Mouse (Mus musculus) G1E (cell line): ENCODE results near the gene Sh3pxd2b. TPM values are rescaled to one million over a fixed set of nuclear protein-coding genes. Genes with fewer than 3 reads are reported as not detected.

Experiments
- ATAC-seq: 2 replicates; pipeline ENCODE4 v1.8.0; 2016; ENCODE audit warnings: mild to moderate bottlenecking; ENCODE audit not compliant: insufficient number of reproducible peaks, poor library complexity, low FRiP score, severe bottlenecking; ENCODE audit errors: extremely low read depth
- DNase-seq: peaks from one replicate; pipeline ENCODE4 v3.0.0; 2012; ENCODE audit warnings: low spot score
- H3K27me3 ChIP-seq: 2 replicates; pipeline ENCODE4 v1.6.1; 2012; ENCODE audit warnings: mild to moderate bottlenecking, low read length, inconsistent platforms; ENCODE audit not compliant: insufficient read depth
- H3K36me3 ChIP-seq: replicated peaks from 2 replicates; pipeline ENCODE3; 2012; ENCODE audit warnings: mild to moderate bottlenecking, inconsistent platforms
- H3K4me1 ChIP-seq: 2 replicates; pipeline ENCODE4 v1.6.1; 2012; ENCODE audit warnings: low read depth, low read length, inconsistent platforms, mixed read lengths; ENCODE audit not compliant: insufficient read depth
- H3K4me3 ChIP-seq: 2 replicates; pipeline ENCODE4 v1.5.1; 2012; ENCODE audit warnings: low read depth, mild to moderate bottlenecking, inconsistent platforms, low read length, moderate library complexity, mixed read lengths
- H3K9me3 ChIP-seq: replicated peaks from 2 replicates; pipeline ENCODE4 v1.6.1; 2012; ENCODE audit warnings: inconsistent platforms
- CTCF ChIP-seq: IDR thresholded peaks from 2 replicates; pipeline ENCODE4 v1.5.1; 2012; ENCODE audit warnings: low read depth, low read length, inconsistent platforms, mixed read lengths
- GATA1 ChIP-seq: IDR thresholded peaks from 2 replicates; pipeline ENCODE4 v1.6.1; 2012; ENCODE audit warnings: borderline replicate concordance, low read length, inconsistent platforms, mixed read lengths
- GATA2 ChIP-seq: IDR thresholded peaks from 2 replicates; pipeline ENCODE4 v1.6.1; 2012; ENCODE audit warnings: low read depth, low read length, inconsistent platforms, borderline replicate concordance
- POLR2AphosphoS5 ChIP-seq: IDR thresholded peaks from 2 replicates; pipeline ENCODE4 v1.6.1; 2012; ENCODE audit warnings: low read depth, low read length, inconsistent platforms; ENCODE audit not compliant: insufficient replicate concordance
- TAL1 ChIP-seq: conservative IDR thresholded peaks from 2 replicates; pipeline ENCODE4 v1.6.1; 2012; ENCODE audit warnings: low read depth, low read length, inconsistent platforms, mixed read lengths
- polyA plus RNA-seq: library from polyadenylated mRNA; stranded (reverse); fragments of >175 nt; gene quantifications from 2 replicates; pipeline ENCODE4 v1.2.3, GENCODE M21; 2012
- total RNA-seq, 2 experiments: library from RNA; stranded (forward) in 1 of 2; stranded (reverse) in 1 of 2; fragments of 200-1000 nt in 1 of 2; fragments of >200 nt in 1 of 2; fragmentation: Nextera tagmentation in 1 of 2; gene quantifications; 2 replicates each; pipeline ENCODE4 v1.2.3; 2014 to 2017

Gene Sh3pxd2b
- total and polyA plus RNA-seq, 3 experiments = 0.16 TPM; not detected in 2

DNA sequence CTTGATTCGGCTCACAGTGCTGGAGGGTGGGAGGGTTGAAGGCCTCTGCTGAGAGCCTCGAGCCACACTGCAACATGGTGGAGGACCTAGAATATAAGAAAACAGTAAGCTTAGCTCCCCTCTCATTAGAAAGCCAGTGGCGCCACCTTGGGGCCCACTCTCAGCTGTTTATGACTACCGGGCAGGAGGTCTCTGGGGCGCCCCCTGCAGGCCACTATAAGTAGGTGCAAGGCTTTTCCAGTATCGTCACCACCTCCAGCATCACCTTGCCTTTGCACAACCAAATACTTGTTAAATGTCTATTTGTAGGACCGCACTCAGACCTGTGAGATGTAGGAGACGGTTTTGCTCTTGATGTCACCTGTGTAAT lies 26.4 kb upstream of the Sh3pxd2b start:
- no peaks in the 10 kb centered on the region for H3K36me3 ChIP-seq
- DNase-seq = peak; percentile 43
- H3K9me3 ChIP-seq = no peaks in the 10 kb centered on the region
- H3K4me3 ChIP-seq = no peak overlapping the region
- ATAC-seq = peak; percentile 28; the same call in 1 of the 2 replicates
- TF ChIP-seq TAL1 (no peak), CTCF (peak; percentile 80)
- H3K4me1 ChIP-seq = peaks cover 16% of the 10 kb centered on the region
- H3K27me3 ChIP-seq = peaks cover 56% of the 10 kb centered on the region

DNA sequence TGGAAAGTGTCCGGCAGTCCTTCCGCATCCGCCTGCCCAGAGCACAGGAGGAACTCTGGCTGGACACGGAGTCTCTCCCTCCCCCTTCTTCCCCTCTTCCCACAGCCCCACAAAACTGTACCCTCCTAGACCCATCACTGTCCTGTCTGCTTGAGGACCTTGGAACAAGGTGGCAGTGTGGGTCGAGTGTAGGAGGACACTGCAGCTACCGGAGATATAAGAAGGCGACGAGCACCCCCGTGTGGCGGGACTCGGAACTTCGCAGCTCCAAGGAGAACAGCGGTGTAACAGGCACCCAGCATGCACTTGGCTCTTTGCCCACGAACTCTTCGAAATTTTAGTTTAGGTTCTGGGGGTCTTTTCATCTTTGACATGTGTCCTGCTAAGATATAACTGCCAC lies 23.0 kb upstream of the Sh3pxd2b start:
- H3K36me3 ChIP-seq = no peaks in the 10 kb centered on the region
- no peaks in the 10 kb centered on the region for H3K9me3 ChIP-seq
- peaks cover 16% of the 10 kb centered on the region for H3K4me1 ChIP-seq
- ATAC-seq = no peak
- no peak overlapping the region for H3K4me3 ChIP-seq
- DNase-seq = peak; percentile 45
- TF ChIP-seq CTCF (peak; percentile 85), GATA1 (no peak)
- peaks cover 47% of the 10 kb centered on the region for H3K27me3 ChIP-seq

DNA sequence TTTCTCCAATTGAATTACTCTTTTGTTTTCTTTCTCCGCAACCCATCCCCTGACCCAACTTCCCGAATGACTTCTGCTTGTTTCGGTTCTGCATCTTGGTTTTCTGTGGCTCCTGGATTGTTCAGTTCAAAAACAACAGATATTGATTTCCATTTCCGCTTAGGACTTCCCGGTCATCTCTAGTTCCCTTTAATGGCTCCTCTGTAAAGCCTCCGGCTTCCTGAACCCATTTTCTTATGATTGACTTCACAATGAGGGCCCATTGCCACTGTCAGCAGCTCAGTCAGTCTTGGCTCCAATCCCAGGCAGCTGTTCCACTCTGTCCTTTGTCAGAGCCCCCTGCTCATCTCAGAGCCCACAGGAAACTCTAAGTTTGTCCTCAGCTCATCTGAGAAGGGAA lies 16.5 kb upstream of the Sh3pxd2b start:
- ATAC-seq (no peak), DNase-seq (no peak)
- TF ChIP-seq GATA2 = no peak
- TF ChIP-seq TAL1 = no peak
- TF ChIP-seq POLR2AphosphoS5 = no peak
- TF ChIP-seq GATA1 = no peak
- no peak for TF ChIP-seq CTCF
- Histone ChIP-seq H3K4me1 (no peaks in the 10 kb centered on the region), H3K27me3 (peaks cover 29% of the 10 kb centered on the region), H3K36me3 (no peaks in the 10 kb centered on the region), H3K9me3 (0 out of 2 replicates have a peak, but pooled peaks cover 2% of the 10 kb centered on the region), H3K4me3 (no peak overlapping the region)

DNA sequence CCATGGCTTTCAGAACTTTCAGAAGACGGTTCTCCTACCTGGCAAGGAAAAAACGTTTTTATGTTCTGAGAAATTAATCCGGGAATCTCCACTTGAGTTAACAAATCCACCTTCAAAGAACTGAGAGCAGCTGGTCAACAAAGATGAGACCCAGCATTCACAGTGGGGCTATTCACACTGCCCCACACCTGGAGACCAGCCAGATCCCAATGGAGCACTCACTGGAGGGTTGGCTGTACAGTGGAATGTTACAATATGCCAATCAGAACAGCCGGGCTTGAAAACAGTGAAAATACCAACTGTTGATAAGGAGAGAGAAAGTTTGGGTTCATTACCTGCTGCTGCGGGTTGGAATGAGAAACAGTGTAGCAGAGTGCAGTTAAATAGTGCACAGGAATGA lies 15.8 kb upstream of the Sh3pxd2b start:
- H3K27me3 ChIP-seq = peaks cover 29% of the 10 kb centered on the region
- no peak for TF ChIP-seq GATA1
- TF ChIP-seq POLR2AphosphoS5 = no peak
- TF ChIP-seq TAL1 = no peak
- TF ChIP-seq GATA2 = no peak
- TF ChIP-seq CTCF = no peak
- H3K9me3 ChIP-seq = 0 out of 2 replicates have a peak, but pooled peaks cover 2% of the 10 kb centered on the region
- H3K4me1 ChIP-seq = no peaks in the 10 kb centered on the region
- DNase-seq = no peak
- H3K4me3 ChIP-seq = no peak overlapping the region
- no peaks in the 10 kb centered on the region for H3K36me3 ChIP-seq
- no peak for ATAC-seq

DNA sequence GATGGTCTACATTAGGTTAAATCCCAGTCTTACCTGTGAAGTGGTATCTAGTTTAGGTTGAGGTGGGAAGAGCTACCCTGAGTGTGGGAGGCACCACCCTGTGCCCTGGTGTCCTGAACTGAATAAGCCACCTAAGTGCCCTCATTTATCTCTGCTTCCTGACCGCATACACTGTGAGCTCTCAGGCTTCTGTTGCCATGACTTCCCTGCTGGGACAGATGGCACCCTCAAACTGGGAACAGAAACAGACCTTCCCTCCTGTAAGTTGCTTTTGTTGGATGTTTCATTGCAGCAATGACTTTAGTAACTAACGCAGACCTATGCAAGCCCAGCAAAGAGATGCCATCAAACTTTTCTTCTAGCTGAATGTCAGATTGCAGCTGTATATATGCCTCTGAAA lies 14.4 kb upstream of the Sh3pxd2b start:
- no peaks in the 10 kb centered on the region for H3K36me3 ChIP-seq
- ATAC-seq (no peak), DNase-seq (no peak)
- 0 out of 2 replicates have a peak, but pooled peaks cover 2% of the 10 kb centered on the region for H3K9me3 ChIP-seq
- H3K27me3 ChIP-seq = peaks cover 23% of the 10 kb centered on the region
- no peak overlapping the region for H3K4me3 ChIP-seq
- H3K4me1 ChIP-seq = no peaks in the 10 kb centered on the region
- TF ChIP-seq CTCF = no peak
- no peak for TF ChIP-seq GATA1
- no peak for TF ChIP-seq GATA2
- no peak for TF ChIP-seq POLR2AphosphoS5
- TF ChIP-seq TAL1 = no peak

DNA sequence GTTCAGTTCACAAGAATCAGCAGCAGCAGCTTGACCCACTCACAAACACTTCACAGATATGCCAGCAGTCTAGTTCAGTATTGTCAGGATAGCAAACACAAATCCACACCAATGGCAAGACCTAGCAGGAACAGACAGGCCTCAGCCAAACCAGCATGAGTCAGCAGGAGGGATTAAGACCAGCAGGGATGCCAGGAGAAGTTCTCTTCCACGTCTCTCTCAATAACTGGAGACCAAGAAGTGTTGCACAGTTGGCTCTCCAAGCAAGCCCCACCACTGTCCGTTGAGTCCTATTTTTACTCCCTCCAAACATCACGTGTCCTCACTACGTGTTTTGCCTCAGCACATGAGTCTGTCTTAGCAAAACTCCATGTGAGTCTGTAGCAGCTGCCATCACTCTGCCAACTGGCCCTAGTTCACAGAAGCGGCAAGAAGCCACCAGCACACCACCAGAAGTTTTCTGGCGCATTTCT lies 11.1 kb upstream of the Sh3pxd2b start:
- H3K9me3 ChIP-seq = 0 out of 2 replicates have a peak, but pooled peaks cover 2% of the 10 kb centered on the region
- no peak overlapping the region for H3K4me3 ChIP-seq
- ATAC-seq (no peak), DNase-seq (no peak)
- no peak for TF ChIP-seq GATA1
- TF ChIP-seq GATA2 = no peak
- no peak for TF ChIP-seq TAL1
- no peak for TF ChIP-seq CTCF
- TF ChIP-seq POLR2AphosphoS5 = no peak
- no peaks in the 10 kb centered on the region for H3K4me1 ChIP-seq
- no peaks in the 10 kb centered on the region for H3K36me3 ChIP-seq
- peaks cover 14% of the 10 kb centered on the region for H3K27me3 ChIP-seq

DNA sequence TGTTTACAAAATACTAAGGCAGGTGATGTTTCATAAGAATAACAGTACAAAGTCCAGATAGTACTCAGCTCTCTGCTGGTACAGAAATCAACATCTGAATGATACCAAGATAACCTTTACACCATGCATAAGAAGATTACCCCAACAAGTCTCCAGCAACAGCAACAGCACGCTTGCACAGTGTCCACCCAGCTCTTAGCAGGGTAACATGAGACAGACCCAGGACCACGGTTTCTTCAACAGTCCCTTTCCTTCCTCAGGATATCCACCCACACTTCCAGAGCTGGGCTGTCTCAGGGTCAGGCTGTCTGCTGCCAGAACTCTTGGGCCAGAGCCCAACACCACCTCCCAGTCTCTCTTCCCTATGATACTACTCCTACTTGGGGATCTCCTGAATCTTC lies 8.5 kb upstream of the Sh3pxd2b start:
- Histone ChIP-seq H3K9me3 (0 out of 2 replicates have a peak, but pooled peaks cover under 1% of the 10 kb centered on the region), H3K36me3 (no peaks in the 10 kb centered on the region), H3K27me3 (peaks cover 15% of the 10 kb centered on the region), H3K4me3 (no peak overlapping the region), H3K4me1 (peaks cover 2% of the 10 kb centered on the region; the same call in 1 of the 2 replicates)
- no peak for TF ChIP-seq GATA2
- TF ChIP-seq CTCF = no peak
- no peak for TF ChIP-seq TAL1
- no peak for TF ChIP-seq GATA1
- TF ChIP-seq POLR2AphosphoS5 = no peak
- no peak for ATAC-seq
- no peak for DNase-seq
